Mouse (Mus musculus) lung, embryonic 14.5 days (tissue): ENCODE data around the gene Aifm1. TPM values are rescaled to one million over a fixed set of nuclear protein-coding genes. Genes with fewer than 3 reads are reported as not detected.

Source experiments
- ATAC-seq: fragments of 200-750 bp; cut with Nextera tagmentation; 2 replicates; pipeline ENCODE4 v1.8.0; 2017; ENCODE audit warnings: mild to moderate bottlenecking, moderate TSS enrichment, moderate library complexity; ENCODE audit not compliant: insufficient read depth
- DNase-seq: peaks from one replicate; pipeline ENCODE4 v3.0.0-alpha.2; 2015
- H3K27ac ChIP-seq: fragments of 300-500 bp; sonication (generic); 2 replicates; pipeline ENCODE4 v1.5.1; 2014; ENCODE audit warnings: low read depth, mild to moderate bottlenecking, moderate library complexity
- H3K27me3 ChIP-seq: fragments of 300-500 bp; sonication (generic); 2 replicates; pipeline ENCODE4 v1.6.1; 2014; ENCODE audit warnings: low read length, control low read depth; ENCODE audit not compliant: insufficient read depth
- H3K36me3 ChIP-seq: fragments of 300-500 bp; sonication (generic); 2 replicates; pipeline ENCODE4 v1.6.1; 2014; ENCODE audit warnings: control low read depth; ENCODE audit not compliant: insufficient read depth
- H3K4me1 ChIP-seq: fragments of 300-500 bp; sonication (generic); 2 replicates; pipeline ENCODE4 v1.6.1; 2014; ENCODE audit warnings: antibody characterized with exemption, control low read depth; ENCODE audit not compliant: insufficient read depth
- H3K4me2 ChIP-seq: fragments of 300-500 bp; sonication (generic); 2 replicates; pipeline ENCODE4 v1.6.1; 2014; ENCODE audit warnings: mild to moderate bottlenecking
- H3K4me3 ChIP-seq: fragments of 300-500 bp; sonication (generic); 2 replicates; pipeline ENCODE4 v1.5.1; 2014; ENCODE audit warnings: low read depth, low read length
- H3K9ac ChIP-seq: fragments of 300-500 bp; sonication (generic); 2 replicates; pipeline ENCODE4 v1.6.1; 2014
- H3K9me3 ChIP-seq: fragments of 300-500 bp; sonication (generic); 2 replicates; pipeline ENCODE4 v1.6.1; 2016; ENCODE audit warnings: low read depth, low read length, control low read depth
- CTCF ChIP-seq: IDR thresholded peaks from 2 replicates; pipeline ENCODE4 v1.5.1; 2016; ENCODE audit warnings: antibody characterized with exemption, low read depth
- WGBS: fragments of 180-500 bp; shearing (Covaris S2); extraction: QIAGEN DNeasy Blood & Tissue Kit; methylation state at CpG from one replicate; pipeline ENCODE4 v1.1.7; 2014; 5-methylcytosine and 5-hydroxymethylcytosine counted together
- polyA plus RNA-seq: library from polyadenylated mRNA; unstranded; fragments of >200 nt; fragmentation: Nextera tagmentation; extraction: Ambion mirVana; gene quantifications from 2 replicates; pipeline ENCODE4 v1.2.1, GENCODE M21; 2014

Gene Aifm1
- polyA plus RNA-seq, 1 experiment from 2014 or later = 58.2 TPM

GRCm38 (mm10) chrX:48460496-48460895 lies 52.9 kb downstream of the Aifm1 start:
- H3K36me3 ChIP-seq = no peaks in the 10 kb centered on the region
- 66% methylated on average over 7 of the region's 7 CpGs for WGBS
- ATAC-seq = no peak
- H3K4me3 ChIP-seq = no peak overlapping the region
- DNase-seq = no peak
- TF ChIP-seq CTCF = no peak
- no peak overlapping the region for H3K9ac ChIP-seq
- H3K27ac ChIP-seq = no peak overlapping the region
- H3K9me3 ChIP-seq = no peaks in the 10 kb centered on the region
- no peak overlapping the region for H3K4me2 ChIP-seq
- no peaks in the 10 kb centered on the region for H3K27me3 ChIP-seq
- H3K4me1 ChIP-seq = no peaks in the 10 kb centered on the region

GRCm38 (mm10) chrX:48456956-48457355 lies 56.4 kb downstream of the Aifm1 start:
- WGBS = 68% methylated on average over 6 of the region's 6 CpGs
- no peak overlapping the region for H3K4me2 ChIP-seq
- no peak for TF ChIP-seq CTCF
- no peak overlapping the region for H3K9ac ChIP-seq
- DNase-seq = no peak
- H3K9me3 ChIP-seq = no peaks in the 10 kb centered on the region
- H3K4me1 ChIP-seq = no peaks in the 10 kb centered on the region
- no peak overlapping the region for H3K27ac ChIP-seq
- H3K27me3 ChIP-seq = no peaks in the 10 kb centered on the region
- no peaks in the 10 kb centered on the region for H3K36me3 ChIP-seq
- ATAC-seq = no peak
- H3K4me3 ChIP-seq = no peak overlapping the region

- DNase-seq (peak; percentile 17), ATAC-seq (no peak)
- Histone ChIP-seq H3K4me2 (peak overlapping the region; percentile 59), H3K36me3 (no peaks in the 10 kb centered on the region), H3K27me3 (no peaks in the 10 kb centered on the region), H3K27ac (no peak overlapping the region), H3K4me3 (no peak overlapping the region), H3K9ac (no peak overlapping the region), H3K9me3 (no peaks in the 10 kb centered on the region), H3K4me1 (no peaks in the 10 kb centered on the region)
- WGBS = 21% methylated on average over 9 of the region's 9 CpGs
- TF ChIP-seq CTCF = no peak
Measured at GRCm38 (mm10) chrX:48455018-48455417, 58.3 kb downstream of the Aifm1 start.

GRCm38 (mm10) chrX:48454495-48454878 lies 58.9 kb downstream of the Aifm1 start:
- Histone ChIP-seq H3K9ac (peak overlapping the region; percentile 65), H3K4me2 (peak overlapping the region; percentile 59), H3K27me3 (no peaks in the 10 kb centered on the region), H3K4me1 (no peaks in the 10 kb centered on the region), H3K4me3 (peak overlapping the region; percentile 51), H3K36me3 (no peaks in the 10 kb centered on the region), H3K27ac (peak overlapping the region; percentile 36; the same call in 1 of the 2 replicates), H3K9me3 (no peaks in the 10 kb centered on the region)
- ATAC-seq (peak; percentile 73), DNase-seq (no peak)
- no peak for TF ChIP-seq CTCF
- 7% methylated on average over 11 of the region's 21 CpGs for WGBS

GRCm38 (mm10) chrX:48453736-48454494 lies 59.4 kb downstream of the Aifm1 start:
- Histone ChIP-seq H3K4me1 (no peaks in the 10 kb centered on the region), H3K36me3 (no peaks in the 10 kb centered on the region), H3K9me3 (no peaks in the 10 kb centered on the region), H3K4me2 (peak overlapping the region; percentile 59), H3K9ac (peak overlapping the region; percentile 65), H3K27me3 (no peaks in the 10 kb centered on the region), H3K27ac (peak overlapping the region; percentile 12; the same call in 1 of the 2 replicates), H3K4me3 (peak overlapping the region; percentile 51)
- ATAC-seq = peak; percentile 89
- TF ChIP-seq CTCF = no peak
- WGBS = 10% methylated on average over 21 of the region's 91 CpGs
- DNase-seq = peak; percentile 83

- 16% methylated on average over 65 of the region's 71 CpGs for WGBS
- Histone ChIP-seq H3K9me3 (no peaks in the 10 kb centered on the region), H3K36me3 (no peaks in the 10 kb centered on the region), H3K4me2 (peak overlapping the region; percentile 59), H3K4me1 (no peaks in the 10 kb centered on the region), H3K27ac (0 out of 2 replicates have a peak overlapping the region, but pooled peaks have one; percentile 12), H3K27me3 (no peaks in the 10 kb centered on the region), H3K9ac (peak overlapping the region; percentile 65), H3K4me3 (peak overlapping the region; percentile 51)
- DNase-seq = peak; percentile 26
- ATAC-seq = peak; percentile 17
- no peak for TF ChIP-seq CTCF
Measured at GRCm38 (mm10) chrX:48452931-48453673, 60.3 kb downstream of the Aifm1 start.
